Mouse (Mus musculus): ENCODE measurements around the gene Cyp4a12a. TPM values are rescaled to one million over a fixed set of nuclear protein-coding genes. Genes with fewer than 3 reads are reported as not detected.
"Not testable (repeated sequence)": the region's sequence is repeated elsewhere in the genome, so short reads cannot be mapped to it uniquely, and the experiment has no call there.

Gene Cyp4a12a
- polyA plus RNA-seq (2014; fragmentation: Nextera tagmentation; extraction: Ambion mirVana) = not detected in 2 replicates

DNA sequence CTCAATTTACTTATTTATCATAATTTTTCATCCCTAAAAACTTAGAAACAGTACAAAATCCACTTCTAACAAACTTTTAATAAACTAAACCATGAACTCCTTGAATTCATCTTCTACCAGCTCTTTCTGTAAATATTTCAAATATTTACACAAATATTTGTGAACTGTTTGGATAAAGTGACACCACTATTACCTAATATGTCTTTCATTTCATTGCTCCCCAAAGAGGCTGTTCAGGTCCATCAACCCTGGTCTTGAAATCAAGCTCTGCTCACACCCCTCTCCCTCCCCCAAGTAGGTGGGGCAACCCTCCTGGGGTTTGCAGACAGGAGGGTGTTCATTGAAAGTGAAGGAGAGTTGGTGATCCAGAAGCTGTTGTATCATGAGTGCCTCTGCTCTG, at the start of gene Cyp4a12a:
Gene Cyp4a12a (plus strand): TSS at position 301 of the 400 bp plus-strand sequence.
- H3K9me3 ChIP-seq (ENCODE audit: control insufficient read depth, low read length); H3K4me1 ChIP-seq (replicated peaks; ENCODE audit: control insufficient read depth, insufficient read depth, low read length); H3K9ac ChIP-seq (ENCODE audit: low read depth, low read length); H3K4me2 ChIP-seq; H3K27me3 ChIP-seq (replicated peaks; ENCODE audit: control insufficient read depth, insufficient read depth, low read length); H3K36me3 ChIP-seq (ENCODE audit: control insufficient read depth, insufficient read depth, low read length); H3K27ac ChIP-seq (ENCODE audit: low read depth, low read length); DNase-seq (ENCODE audit: low spot score); ATAC-seq (replicated peaks; ENCODE audit: low FRiP score); H3K4me3 ChIP-seq (ENCODE audit: low read depth, low read length): not testable (repeated sequence)

DNA sequence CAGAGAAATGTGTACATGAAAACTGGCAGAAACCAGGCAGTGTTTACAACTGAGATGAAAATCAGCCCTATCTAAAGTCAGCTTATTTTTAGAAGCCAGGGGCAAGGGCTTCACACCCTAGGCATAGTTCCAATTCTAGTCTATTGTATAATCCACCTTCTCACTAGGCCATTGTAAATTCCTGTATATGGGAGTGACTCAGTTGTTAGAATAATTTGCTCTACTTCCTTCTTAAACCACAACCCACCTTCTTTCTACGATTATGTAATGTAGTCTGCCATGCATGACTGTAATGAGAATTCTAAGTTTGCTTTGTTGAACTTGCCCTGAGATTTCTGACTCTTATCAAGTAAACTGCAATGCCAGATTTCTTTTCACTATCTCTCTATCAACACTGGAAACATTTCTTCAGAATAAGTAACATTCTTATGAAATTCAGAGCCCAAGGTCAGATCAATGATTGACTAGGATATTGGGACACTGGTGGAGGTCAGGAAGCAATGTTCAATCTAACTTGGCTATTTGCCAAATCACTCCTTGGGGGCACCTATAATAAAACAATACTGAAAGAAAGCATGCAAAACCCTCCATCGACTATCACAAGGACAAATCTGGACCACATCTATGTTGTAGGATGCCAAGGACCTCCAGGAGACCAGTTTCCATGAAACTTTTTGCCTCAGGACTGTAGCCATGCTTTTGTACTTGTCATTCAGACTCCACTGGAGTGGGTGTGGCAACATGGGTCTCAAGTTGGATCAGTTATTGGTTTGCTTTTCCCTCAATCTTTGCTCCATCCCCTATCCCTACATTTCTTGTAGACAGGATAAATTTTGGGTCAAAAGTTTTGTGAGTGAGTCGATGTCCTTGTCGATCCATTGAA, 33.9 kb upstream of the Cyp4a12a start:
- not testable (repeated sequence) for H3K9ac ChIP-seq (ENCODE audit: low read depth, low read length); H3K27ac ChIP-seq (ENCODE audit: low read depth, low read length); H3K9me3 ChIP-seq (ENCODE audit: control insufficient read depth, low read length); H3K4me1 ChIP-seq (replicated peaks; ENCODE audit: control insufficient read depth, insufficient read depth, low read length); H3K27me3 ChIP-seq (replicated peaks; ENCODE audit: control insufficient read depth, insufficient read depth, low read length); H3K36me3 ChIP-seq (ENCODE audit: control insufficient read depth, insufficient read depth, low read length); ATAC-seq (replicated peaks; ENCODE audit: low FRiP score); H3K4me3 ChIP-seq (ENCODE audit: low read depth, low read length); H3K4me2 ChIP-seq; DNase-seq (ENCODE audit: low spot score)
- WGBS = 84% methylated on average over 3 of the region's 4 CpGs

DNA sequence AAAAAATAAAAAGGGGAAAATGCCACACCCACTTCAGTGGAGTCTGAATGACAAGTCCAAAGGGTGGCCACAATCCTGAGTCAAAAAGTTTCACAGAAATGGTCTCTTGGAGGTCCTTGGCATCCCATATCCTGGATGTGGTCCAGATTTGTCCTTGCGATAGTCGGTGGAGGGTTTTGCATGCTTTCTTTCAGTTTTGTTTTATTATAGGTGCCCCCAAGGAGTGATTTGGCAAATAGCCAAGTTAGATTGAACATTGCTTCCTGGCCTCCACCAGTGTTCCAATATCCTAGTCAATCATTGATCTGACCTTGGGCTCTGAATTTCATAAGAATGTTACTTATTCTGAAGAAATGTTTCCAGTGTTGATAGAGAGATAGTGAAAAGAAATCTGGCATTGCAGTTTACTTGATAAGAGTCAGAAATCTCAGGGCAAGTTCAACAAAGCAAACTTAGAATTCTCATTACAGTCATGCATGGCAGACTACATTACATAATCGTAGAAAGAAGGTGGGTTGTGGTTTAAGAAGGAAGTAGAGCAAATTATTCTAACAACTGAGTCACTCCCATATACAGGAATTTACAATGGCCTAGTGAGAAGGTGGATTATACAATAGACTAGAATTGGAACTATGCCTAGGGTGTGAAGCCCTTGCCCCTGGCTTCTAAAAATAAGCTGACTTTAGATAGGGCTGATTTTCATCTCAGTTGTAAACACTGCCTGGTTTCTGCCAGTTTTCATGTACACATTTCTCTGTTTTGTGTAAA, 20.4 kb upstream of the Cyp4a12a start:
- H3K4me2 ChIP-seq; DNase-seq (ENCODE audit: low spot score); H3K4me1 ChIP-seq (replicated peaks; ENCODE audit: control insufficient read depth, insufficient read depth, low read length); H3K4me3 ChIP-seq (ENCODE audit: low read depth, low read length); H3K9me3 ChIP-seq (ENCODE audit: control insufficient read depth, low read length); H3K27ac ChIP-seq (ENCODE audit: low read depth, low read length); ATAC-seq (replicated peaks; ENCODE audit: low FRiP score); H3K9ac ChIP-seq (ENCODE audit: low read depth, low read length); H3K27me3 ChIP-seq (replicated peaks; ENCODE audit: control insufficient read depth, insufficient read depth, low read length); H3K36me3 ChIP-seq (ENCODE audit: control insufficient read depth, insufficient read depth, low read length): not testable (repeated sequence)
- WGBS = 97% methylated on average over 2 of the region's 3 CpGs

DNA sequence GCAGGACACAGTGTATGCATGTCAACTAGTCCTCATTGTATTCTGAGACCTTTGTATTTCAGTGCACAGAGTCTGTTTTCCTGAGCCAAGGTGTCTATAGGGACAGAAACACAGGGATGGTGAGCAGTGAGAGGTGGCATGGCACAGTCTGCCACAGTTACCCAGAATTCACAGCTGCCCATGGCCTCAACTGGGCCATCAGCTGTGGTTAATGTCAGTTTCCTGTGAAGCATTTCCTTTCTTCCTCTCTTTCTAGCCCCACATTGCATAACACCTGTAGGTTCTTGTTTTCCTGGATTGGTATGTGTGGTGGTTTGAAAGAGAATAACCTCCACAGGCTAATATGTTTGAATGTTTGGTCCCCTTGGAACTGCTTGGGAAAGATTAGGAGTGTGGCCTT, 18.5 kb upstream of the Cyp4a12a start:
- H3K9me3 ChIP-seq (ENCODE audit: control insufficient read depth, low read length) = no peaks in the 10 kb centered on the region
- no peak overlapping the region for H3K9ac ChIP-seq (ENCODE audit: low read depth, low read length)
- no peaks in the 10 kb centered on the region for H3K27me3 ChIP-seq (replicated peaks; ENCODE audit: control insufficient read depth, insufficient read depth, low read length)
- H3K27ac ChIP-seq (ENCODE audit: low read depth, low read length) = no peak overlapping the region
- no peaks in the 10 kb centered on the region for H3K4me1 ChIP-seq (replicated peaks; ENCODE audit: control insufficient read depth, insufficient read depth, low read length)
- ATAC-seq (replicated peaks; ENCODE audit: low FRiP score) (no peak; the same call in 1 of the 2 replicates), DNase-seq (ENCODE audit: low spot score) (no peak)
- peak overlapping the region; percentile 61 for H3K4me2 ChIP-seq
- no peaks in the 10 kb centered on the region for H3K36me3 ChIP-seq (ENCODE audit: control insufficient read depth, insufficient read depth, low read length)
- peak overlapping the region; percentile 37; the same call in 1 of the 2 replicates for H3K4me3 ChIP-seq (ENCODE audit: low read depth, low read length)

DNA sequence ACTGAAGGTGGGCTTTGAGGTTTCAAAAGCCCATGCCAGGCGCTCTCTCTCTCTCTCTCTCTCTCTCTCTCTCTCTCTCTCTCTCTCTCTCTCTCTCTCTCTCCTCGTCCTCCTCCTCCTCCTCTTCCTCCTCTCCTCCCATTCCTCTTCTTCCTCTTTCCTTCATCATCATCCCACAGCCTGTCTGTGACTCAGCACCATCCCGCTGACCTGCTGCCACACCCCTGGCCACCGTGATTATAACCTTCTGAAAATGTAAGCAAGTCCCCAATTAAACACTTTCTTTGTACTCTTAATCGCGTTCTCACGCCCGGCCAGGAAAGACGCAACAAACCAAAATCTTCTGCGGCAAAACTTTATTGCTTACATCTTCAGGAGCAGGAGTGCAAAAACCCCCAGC, 18.1 kb upstream of the Cyp4a12a start:
- not testable (repeated sequence) for H3K4me1 ChIP-seq (replicated peaks; ENCODE audit: control insufficient read depth, insufficient read depth, low read length); ATAC-seq (replicated peaks; ENCODE audit: low FRiP score); DNase-seq (ENCODE audit: low spot score); H3K9ac ChIP-seq (ENCODE audit: low read depth, low read length); H3K27me3 ChIP-seq (replicated peaks; ENCODE audit: control insufficient read depth, insufficient read depth, low read length); H3K9me3 ChIP-seq (ENCODE audit: control insufficient read depth, low read length); H3K27ac ChIP-seq (ENCODE audit: low read depth, low read length); H3K36me3 ChIP-seq (ENCODE audit: control insufficient read depth, insufficient read depth, low read length)
- Histone ChIP-seq H3K4me2 (peak overlapping the region; percentile 61), H3K4me3 (ENCODE audit: low read depth, low read length) (peak overlapping the region; percentile 37)
- 17% methylated on average over 10 of the region's 10 CpGs for WGBS

DNA sequence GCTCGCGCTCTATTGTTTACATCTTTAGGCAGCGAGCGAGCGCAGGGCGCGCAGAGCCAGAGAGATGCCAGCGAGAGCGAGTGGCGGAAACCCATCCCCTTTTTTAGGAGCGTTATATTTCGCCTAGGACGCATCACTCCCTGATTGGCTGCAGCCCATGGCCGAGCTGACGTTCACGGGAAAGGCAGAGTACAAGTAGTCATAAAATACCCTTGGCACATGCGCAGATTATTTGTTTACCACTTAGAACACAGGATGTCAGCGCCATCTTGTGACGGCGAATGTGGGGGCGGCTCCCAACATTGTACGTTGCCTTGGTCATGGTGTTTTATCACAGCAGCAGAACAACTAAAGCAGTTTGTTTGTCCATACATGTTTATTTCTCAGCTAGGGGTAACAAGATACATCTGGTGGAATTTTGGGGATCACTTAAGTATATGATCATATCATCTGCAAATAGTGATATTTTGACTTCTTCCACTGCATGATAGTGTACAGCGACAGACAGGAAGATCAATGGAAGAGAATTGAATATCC, 17.5 kb upstream of the Cyp4a12a start:
- ATAC-seq (replicated peaks; ENCODE audit: low FRiP score) = peak; percentile 38
- H3K4me2 ChIP-seq = peak overlapping the region; percentile 61
- peak overlapping the region; percentile 37 for H3K4me3 ChIP-seq (ENCODE audit: low read depth, low read length)
- not testable (repeated sequence) for DNase-seq (ENCODE audit: low spot score); H3K9ac ChIP-seq (ENCODE audit: low read depth, low read length); H3K27ac ChIP-seq (ENCODE audit: low read depth, low read length); H3K4me1 ChIP-seq (replicated peaks; ENCODE audit: control insufficient read depth, insufficient read depth, low read length); H3K27me3 ChIP-seq (replicated peaks; ENCODE audit: control insufficient read depth, insufficient read depth, low read length); H3K36me3 ChIP-seq (ENCODE audit: control insufficient read depth, insufficient read depth, low read length); H3K9me3 ChIP-seq (ENCODE audit: control insufficient read depth, low read length)
- 16% methylated on average over 20 of the region's 23 CpGs for WGBS

DNA sequence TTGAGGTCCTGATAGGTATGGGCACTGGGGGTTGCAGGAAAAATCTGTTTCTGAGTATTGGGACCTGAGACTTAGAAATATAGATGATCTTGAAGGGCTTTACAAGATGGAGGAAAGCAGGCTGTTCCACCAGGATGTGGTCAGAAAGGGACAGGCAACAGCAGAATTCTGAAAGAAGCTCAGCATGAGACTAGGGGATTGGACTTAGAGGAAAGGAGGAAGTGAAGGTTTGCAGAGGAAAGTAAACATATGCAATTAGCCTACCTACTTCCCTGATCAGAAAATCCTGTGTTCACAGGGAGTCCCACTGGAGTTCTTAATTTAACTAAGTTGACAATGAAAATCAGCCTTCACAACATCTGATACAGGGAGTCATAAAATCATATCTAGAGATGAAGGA, 26.9 kb downstream of the Cyp4a12a start:
- H3K9me3 ChIP-seq (ENCODE audit: control insufficient read depth, low read length); H3K9ac ChIP-seq (ENCODE audit: low read depth, low read length); H3K27ac ChIP-seq (ENCODE audit: low read depth, low read length); H3K4me1 ChIP-seq (replicated peaks; ENCODE audit: control insufficient read depth, insufficient read depth, low read length); ATAC-seq (replicated peaks; ENCODE audit: low FRiP score); H3K36me3 ChIP-seq (ENCODE audit: control insufficient read depth, insufficient read depth, low read length); H3K4me2 ChIP-seq; DNase-seq (ENCODE audit: low spot score); H3K27me3 ChIP-seq (replicated peaks; ENCODE audit: control insufficient read depth, insufficient read depth, low read length); H3K4me3 ChIP-seq (ENCODE audit: low read depth, low read length): not testable (repeated sequence)

DNA sequence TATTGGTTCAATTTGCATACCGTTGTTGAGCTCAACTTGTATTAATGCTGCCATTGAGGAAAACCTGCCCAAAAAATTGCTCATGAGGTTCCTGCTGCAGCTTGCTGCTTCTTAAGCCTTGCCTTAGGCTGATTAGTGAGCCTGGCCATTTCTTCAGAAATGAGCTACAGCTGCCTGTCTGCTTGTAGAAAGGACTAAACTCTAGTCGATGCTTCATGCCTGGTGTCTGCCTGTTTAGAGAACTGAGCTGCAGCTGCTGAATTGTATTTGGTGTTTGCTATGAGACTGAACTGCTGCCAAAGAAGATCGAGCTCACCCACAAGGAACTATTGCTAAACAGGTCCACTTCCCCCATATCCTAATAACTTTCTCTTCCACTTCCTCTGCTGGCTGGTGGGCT, 66.8 kb downstream of the Cyp4a12a start:
- not testable (repeated sequence) for DNase-seq (ENCODE audit: low spot score); H3K9me3 ChIP-seq (ENCODE audit: control insufficient read depth, low read length); H3K27me3 ChIP-seq (replicated peaks; ENCODE audit: control insufficient read depth, insufficient read depth, low read length); H3K4me1 ChIP-seq (replicated peaks; ENCODE audit: control insufficient read depth, insufficient read depth, low read length); H3K9ac ChIP-seq (ENCODE audit: low read depth, low read length); H3K4me3 ChIP-seq (ENCODE audit: low read depth, low read length); H3K36me3 ChIP-seq (ENCODE audit: control insufficient read depth, insufficient read depth, low read length); H3K4me2 ChIP-seq; H3K27ac ChIP-seq (ENCODE audit: low read depth, low read length); ATAC-seq (replicated peaks; ENCODE audit: low FRiP score)
- 69% methylated on average over 3 of the region's 3 CpGs for whole genome bisulfite sequencing
